Mouse (Mus musculus): ENCODE measurements around the gene Plcb3. TPM values are rescaled to one million over a fixed set of nuclear protein-coding genes. Genes with fewer than 3 reads are reported as not detected.

Plcb3 gene
- polyA plus RNA-seq, 1 experiment = 31.5 TPM

DNA sequence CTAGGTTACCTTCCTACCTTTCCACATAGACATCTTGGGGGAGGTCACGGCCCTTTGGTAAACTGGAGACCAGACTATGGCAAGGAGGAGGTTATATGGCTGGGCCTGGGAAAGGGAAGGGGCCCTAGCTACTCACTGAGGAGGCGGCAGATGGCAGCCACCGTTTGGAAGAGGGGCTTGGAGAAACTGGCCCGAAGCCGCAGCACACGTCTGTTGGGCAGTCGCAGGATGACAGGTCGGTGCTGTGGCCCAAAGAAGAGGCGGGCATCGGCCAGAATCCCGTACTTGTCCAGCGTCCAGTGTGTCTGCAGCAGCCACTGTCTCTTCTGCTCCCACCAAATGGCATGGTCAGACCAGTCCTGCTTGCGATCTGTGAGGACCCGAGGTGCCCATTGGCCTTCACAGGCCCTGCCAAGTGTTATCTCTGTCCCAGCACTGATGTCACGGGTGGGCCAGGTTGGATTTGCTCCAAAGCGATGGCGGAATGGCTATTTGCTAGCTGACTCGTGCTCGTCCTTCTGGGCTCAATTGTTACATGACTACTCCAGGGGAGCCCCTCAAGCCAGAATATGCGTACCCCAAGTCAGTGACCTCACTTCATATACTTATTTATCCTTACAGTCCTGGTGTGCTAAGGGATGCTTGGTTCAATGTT lies 38.3 kb upstream of the Plcb3 start:
- TF ChIP-seq CTCF (IDR thresholded peaks at IDR 0.05; ENCODE audit: extremely low read depth, insufficient read depth, insufficient read length, insufficient replicate concordance) = no peak
- TF ChIP-seq POLR2A (IDR thresholded peaks at IDR 0.05; ENCODE audit: low read depth, low read length) = no peak
- no peaks in the 10 kb centered on the region for H3K27me3 ChIP-seq (ENCODE audit: control insufficient read depth, insufficient read depth, low read length)
- H3K4me1 ChIP-seq (ENCODE audit: control insufficient read depth, insufficient read depth, insufficient read length) = peaks cover 6% of the 10 kb centered on the region; the same call in 1 of the 2 replicates
- H3K4me3 ChIP-seq (ENCODE audit: extremely low read depth, insufficient read depth, insufficient read length) = no peak overlapping the region
- no peak for DNase-seq (ENCODE audit: low read depth in 1 of 2, low spot score in 2 of 2)
- H3K36me3 ChIP-seq (ENCODE audit: control insufficient read depth, insufficient read depth, low read length) = peaks cover 26% of the 10 kb centered on the region
- WGBS = 91% methylated on average over 20 of the region's 20 CpGs
- H3K27ac ChIP-seq (ENCODE audit: insufficient read depth, low read length) = no peak overlapping the region

DNA sequence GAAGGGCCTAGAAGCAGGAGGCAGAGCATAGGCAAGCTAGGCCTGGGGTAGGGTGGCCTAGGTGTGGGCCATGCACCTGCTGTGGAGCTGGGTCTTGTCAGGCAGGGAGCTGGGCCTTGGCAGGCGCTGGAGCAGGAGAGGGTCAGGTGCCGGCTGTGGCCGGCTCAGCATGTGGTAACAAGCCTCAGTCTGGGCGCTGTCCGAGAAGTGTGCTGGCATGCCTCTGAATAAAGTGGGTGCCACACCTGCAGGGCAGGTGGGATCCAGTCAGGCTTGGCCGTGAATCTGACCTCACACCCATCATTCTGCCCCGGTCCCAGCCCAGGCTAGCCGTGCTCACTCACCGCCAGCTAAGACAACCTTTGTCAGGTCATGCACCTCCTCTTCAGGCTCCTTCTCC lies 37.7 kb upstream of the Plcb3 start:
- Histone ChIP-seq H3K27ac (ENCODE audit: insufficient read depth, low read length) (no peak overlapping the region), H3K4me1 (ENCODE audit: control insufficient read depth, insufficient read depth, insufficient read length) (peaks cover 6% of the 10 kb centered on the region; the same call in 1 of the 2 replicates), H3K27me3 (ENCODE audit: control insufficient read depth, insufficient read depth, low read length) (no peaks in the 10 kb centered on the region), H3K4me3 (ENCODE audit: extremely low read depth, insufficient read depth, insufficient read length) (no peak overlapping the region), H3K36me3 (ENCODE audit: control insufficient read depth, insufficient read depth, low read length) (peaks cover 26% of the 10 kb centered on the region)
- no peak for DNase-seq (ENCODE audit: low read depth in 1 of 2, low spot score in 2 of 2)
- WGBS = 97% methylated on average over 9 of the region's 9 CpGs
- TF ChIP-seq CTCF (IDR thresholded peaks at IDR 0.05; ENCODE audit: extremely low read depth, insufficient read depth, insufficient read length, insufficient replicate concordance) = no peak
- no peak for TF ChIP-seq POLR2A (IDR thresholded peaks at IDR 0.05; ENCODE audit: low read depth, low read length)

DNA sequence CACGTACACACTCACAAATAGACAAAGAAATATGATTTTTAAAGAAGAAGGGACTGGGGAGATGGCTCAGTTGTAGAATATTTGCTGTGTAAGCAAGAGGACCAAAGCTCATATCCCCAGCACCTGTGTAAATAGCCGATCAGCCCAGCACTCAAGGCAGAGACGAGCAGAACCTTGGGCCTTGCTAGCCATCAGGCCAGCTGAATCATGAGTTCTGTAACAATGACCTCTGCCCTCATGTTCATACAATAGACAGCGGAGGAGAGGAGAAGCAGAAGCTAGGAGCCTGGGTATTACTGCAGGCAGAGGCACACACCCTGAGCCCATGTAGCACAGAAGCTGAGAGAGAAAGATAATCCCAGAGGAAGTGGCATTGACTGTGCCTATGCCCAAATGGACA lies 36.2 kb upstream of the Plcb3 start:
- Histone ChIP-seq H3K27ac (ENCODE audit: insufficient read depth, low read length) (no peak overlapping the region), H3K4me3 (ENCODE audit: extremely low read depth, insufficient read depth, insufficient read length) (no peak overlapping the region), H3K27me3 (ENCODE audit: control insufficient read depth, insufficient read depth, low read length) (no peaks in the 10 kb centered on the region), H3K36me3 (ENCODE audit: control insufficient read depth, insufficient read depth, low read length) (peaks cover 28% of the 10 kb centered on the region), H3K4me1 (ENCODE audit: control insufficient read depth, insufficient read depth, insufficient read length) (peaks cover 3% of the 10 kb centered on the region; the same call in 1 of the 2 replicates)
- no peak for TF ChIP-seq CTCF (IDR thresholded peaks at IDR 0.05; ENCODE audit: extremely low read depth, insufficient read depth, insufficient read length, insufficient replicate concordance)
- no peak for TF ChIP-seq POLR2A (IDR thresholded peaks at IDR 0.05; ENCODE audit: low read depth, low read length)
- DNase-seq (ENCODE audit: low read depth in 1 of 2, low spot score in 2 of 2) = no peak
- WGBS = 89% methylated on average over 4 of the region's 4 CpGs

DNA sequence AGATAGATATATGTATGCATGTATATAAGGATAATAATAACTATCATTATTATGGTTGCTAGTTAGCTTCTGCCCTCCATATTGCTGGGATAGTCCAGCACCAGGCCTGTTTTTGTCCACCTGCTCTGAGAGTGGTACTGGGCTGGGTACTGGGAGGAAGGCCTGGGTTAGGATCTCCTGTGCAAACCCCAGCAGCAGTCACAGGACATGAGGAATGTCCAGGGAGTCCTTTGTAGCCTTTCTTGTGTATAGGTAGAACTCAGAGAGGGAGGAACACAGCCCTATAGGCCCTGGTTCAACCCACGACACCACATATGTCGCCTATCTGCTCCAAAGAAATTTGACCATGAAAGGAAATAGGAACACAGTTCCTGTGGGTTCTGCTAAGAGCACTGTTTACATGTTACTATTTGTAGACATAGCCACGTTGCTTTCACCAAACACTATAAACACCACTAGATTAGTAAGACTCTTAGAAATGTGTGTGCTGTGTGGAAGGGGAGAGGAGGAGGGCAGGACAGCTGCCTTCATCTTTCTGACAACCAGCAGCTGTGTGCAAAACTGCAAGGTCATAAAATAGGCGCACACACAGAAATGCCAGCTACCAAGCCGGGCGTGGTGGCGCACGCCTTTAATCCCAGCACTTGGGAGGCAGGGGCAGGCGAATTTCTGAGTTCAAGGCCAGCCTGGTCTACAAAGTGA lies 30.8 kb upstream of the Plcb3 start:
- H3K27ac ChIP-seq (ENCODE audit: insufficient read depth, low read length) = no peak overlapping the region
- TF ChIP-seq POLR2A (IDR thresholded peaks at IDR 0.05; ENCODE audit: low read depth, low read length) = no peak
- TF ChIP-seq CTCF (IDR thresholded peaks at IDR 0.05; ENCODE audit: extremely low read depth, insufficient read depth, insufficient read length, insufficient replicate concordance) = no peak
- 83% methylated on average over 9 of the region's 9 CpGs for WGBS
- DNase-seq (ENCODE audit: low read depth in 1 of 2, low spot score in 2 of 2) = no peak
- no peaks in the 10 kb centered on the region for H3K27me3 ChIP-seq (ENCODE audit: control insufficient read depth, insufficient read depth, low read length)
- H3K4me3 ChIP-seq (ENCODE audit: extremely low read depth, insufficient read depth, insufficient read length) = no peak overlapping the region
- H3K36me3 ChIP-seq (ENCODE audit: control insufficient read depth, insufficient read depth, low read length) = peaks cover 32% of the 10 kb centered on the region
- H3K4me1 ChIP-seq (ENCODE audit: control insufficient read depth, insufficient read depth, insufficient read length) = no peaks in the 10 kb centered on the region

DNA sequence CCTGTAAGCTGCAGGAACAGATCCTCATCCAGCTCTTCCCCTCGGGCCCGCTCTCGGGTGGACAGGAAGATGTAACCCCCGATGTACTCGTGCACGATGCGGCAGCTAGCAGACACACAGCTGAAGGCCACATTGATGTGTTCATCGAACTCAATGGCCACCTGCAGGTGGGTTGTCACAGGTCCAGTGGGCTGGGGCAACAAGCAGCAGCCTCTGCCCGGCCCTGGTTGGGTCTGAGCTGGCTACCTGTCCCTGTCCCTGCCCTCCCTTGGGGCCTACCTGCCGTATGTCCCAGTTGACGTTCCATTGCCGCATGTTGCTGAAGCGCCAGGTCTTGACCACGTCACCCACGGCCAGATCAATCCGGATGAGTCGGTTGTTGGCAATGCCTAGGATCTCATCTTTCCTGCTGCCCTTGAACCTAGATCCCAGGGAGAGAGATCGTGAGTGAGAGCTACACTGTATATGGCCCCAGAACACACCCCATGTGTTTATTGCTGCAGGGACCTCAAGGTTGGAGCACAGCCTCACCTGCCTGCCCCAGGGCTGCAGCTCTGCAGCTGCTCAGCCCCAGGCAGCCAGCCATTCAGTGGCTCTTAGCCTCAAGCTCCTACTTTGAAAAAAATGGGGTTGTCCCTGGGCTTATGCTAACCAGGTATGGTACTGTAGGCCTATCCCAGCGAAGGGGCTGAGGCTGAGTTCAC lies 23.2 kb upstream of the Plcb3 start:
- Histone ChIP-seq H3K4me1 (ENCODE audit: control insufficient read depth, insufficient read depth, insufficient read length) (peaks cover 15% of the 10 kb centered on the region), H3K36me3 (ENCODE audit: control insufficient read depth, insufficient read depth, low read length) (peaks cover 46% of the 10 kb centered on the region), H3K27ac (ENCODE audit: insufficient read depth, low read length) (no peak overlapping the region), H3K27me3 (ENCODE audit: control insufficient read depth, insufficient read depth, low read length) (no peaks in the 10 kb centered on the region), H3K4me3 (ENCODE audit: extremely low read depth, insufficient read depth, insufficient read length) (no peak overlapping the region)
- no peak for DNase-seq (ENCODE audit: low read depth in 1 of 2, low spot score in 2 of 2)
- TF ChIP-seq POLR2A (IDR thresholded peaks at IDR 0.05; ENCODE audit: low read depth, low read length) (no peak), CTCF (IDR thresholded peaks at IDR 0.05; ENCODE audit: extremely low read depth, insufficient read depth, insufficient read length, insufficient replicate concordance) (no peak)
- 93% methylated on average over 19 of the region's 19 CpGs for WGBS

DNA sequence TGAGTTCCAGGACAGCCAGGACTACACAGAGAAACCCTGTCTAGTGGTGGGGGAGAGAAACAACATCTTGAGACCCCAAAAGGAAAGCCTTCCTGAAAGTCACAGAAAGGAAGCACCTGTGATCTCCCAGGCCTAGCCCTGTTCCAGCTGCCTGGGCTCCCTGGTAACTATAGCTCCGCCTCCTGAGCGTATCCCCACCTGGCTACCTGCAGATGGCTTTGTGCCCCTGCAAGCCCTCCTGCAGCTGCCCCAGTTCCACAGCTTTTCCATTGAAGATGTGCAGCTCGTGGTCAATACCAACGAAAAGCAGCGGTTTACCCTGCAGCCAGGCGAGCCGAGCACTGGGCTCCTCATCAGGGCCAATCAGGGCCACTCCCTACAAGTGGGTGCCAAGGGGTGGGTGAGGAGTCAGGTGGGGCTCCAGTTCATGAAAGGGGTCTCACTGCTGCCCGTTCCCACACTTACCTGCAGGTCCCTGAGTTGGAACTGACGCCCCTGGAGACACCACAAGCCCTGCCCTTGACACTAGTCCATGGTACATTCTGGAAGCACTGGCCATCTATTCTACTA lies 21.5 kb upstream of the Plcb3 start:
- 74% methylated on average over 9 of the region's 9 CpGs for WGBS
- no peak overlapping the region for H3K27ac ChIP-seq (ENCODE audit: insufficient read depth, low read length)
- TF ChIP-seq CTCF (IDR thresholded peaks at IDR 0.05; ENCODE audit: extremely low read depth, insufficient read depth, insufficient read length, insufficient replicate concordance) (no peak), POLR2A (IDR thresholded peaks at IDR 0.05; ENCODE audit: low read depth, low read length) (no peak)
- no peak for DNase-seq (ENCODE audit: low read depth in 1 of 2, low spot score in 2 of 2)
- H3K4me3 ChIP-seq (ENCODE audit: extremely low read depth, insufficient read depth, insufficient read length) = no peak overlapping the region
- H3K4me1 ChIP-seq (ENCODE audit: control insufficient read depth, insufficient read depth, insufficient read length) = peaks cover 20% of the 10 kb centered on the region
- no peaks in the 10 kb centered on the region for H3K27me3 ChIP-seq (ENCODE audit: control insufficient read depth, insufficient read depth, low read length)
- H3K36me3 ChIP-seq (ENCODE audit: control insufficient read depth, insufficient read depth, low read length) = peaks cover 35% of the 10 kb centered on the region

Data from spleen, adult 2 months (tissue).